Mouse (Mus musculus): ENCODE measurements around the gene Abtb1. TPM values are rescaled to one million over a fixed set of nuclear protein-coding genes. Genes with fewer than 3 reads are reported as not detected.

The Abtb1 gene
- polyA plus RNA-seq, 1 experiment, result 23.6 TPM

DNA sequence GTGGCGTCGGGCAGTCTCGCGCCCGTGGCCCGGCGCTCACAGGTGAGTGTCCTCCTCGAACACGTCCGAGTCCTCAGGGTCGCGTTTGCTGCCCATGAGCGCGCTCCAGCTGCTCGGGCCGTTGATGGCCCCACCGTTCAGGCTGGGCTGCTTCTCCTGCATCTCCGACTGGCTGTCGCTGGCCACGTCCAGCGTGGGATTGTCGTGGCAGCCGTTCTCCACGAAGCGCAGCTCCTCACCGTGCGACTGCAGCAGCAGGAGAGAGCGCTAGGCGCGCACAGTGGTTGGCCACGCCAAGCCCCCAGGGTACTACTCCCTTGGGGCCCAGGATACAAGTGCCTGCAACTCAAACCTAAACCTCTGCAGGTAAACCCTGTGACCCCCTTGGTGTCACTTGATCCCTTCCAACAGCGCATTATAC, 957 bp upstream of the Abtb1 start:
- no peak for TF ChIP-seq USF1 (IDR thresholded peaks at IDR 0.05; ENCODE audit: low read depth)
- TF ChIP-seq TCF3 (IDR thresholded peaks at IDR 0.05; ENCODE audit: insufficient read length, low read depth), result no peak
- TF ChIP-seq POLR2AphosphoS2 (IDR thresholded peaks at IDR 0.05; ENCODE audit: insufficient read length, low read depth), result no peak
- no peak for TF ChIP-seq SRF (IDR thresholded peaks at IDR 0.05; ENCODE audit: control insufficient read depth, insufficient read length, low read depth)
- TF ChIP-seq MAX (IDR thresholded peaks at IDR 0.05; ENCODE audit: low read depth), result no peak
- no peak for TF ChIP-seq E2F4 (IDR thresholded peaks at IDR 0.05; ENCODE audit: insufficient read depth)
- TF ChIP-seq MYOD1 (IDR thresholded peaks at IDR 0.05; ENCODE audit: control insufficient read depth in 1 of 3, insufficient read length in 2 of 3, low read depth in 2 of 3), result peak in 1 of 3 experiments; percentile 12
- no peak for TF ChIP-seq REST (IDR thresholded peaks at IDR 0.05; ENCODE audit: insufficient read depth, insufficient read length)
- peak in 1 of 3 experiments; percentile 29 for TF ChIP-seq MYOG (IDR thresholded peaks at IDR 0.05; ENCODE audit: control insufficient read depth in 1 of 3, insufficient read depth in 1 of 3, insufficient read length in 2 of 3, low read depth in 2 of 3)
- TF ChIP-seq POLR2A (IDR thresholded peaks at IDR 0.05; ENCODE audit: insufficient read length, low read depth), result no peak
- no peak for TF ChIP-seq TCF12 (IDR thresholded peaks at IDR 0.05; ENCODE audit: insufficient read depth, poor library complexity, severe bottlenecking)
- TF ChIP-seq CEBPB (IDR thresholded peaks at IDR 0.05; ENCODE audit: insufficient read depth, poor library complexity, severe bottlenecking), result no peak
- peak overlapping the region; percentile 17 for H3ac ChIP-seq (ENCODE audit: control insufficient read depth, insufficient read length)
- no peaks in the 10 kb centered on the region for H3K79me2 ChIP-seq (ENCODE audit: control insufficient read depth, insufficient read depth)
- peak overlapping the region; percentile 55 for H3K4me3 ChIP-seq
- H3K36me3 ChIP-seq (ENCODE audit: control insufficient read depth, insufficient read depth), result no peaks in the 10 kb centered on the region
- peak overlapping the region; percentile 88 for H3K4me2 ChIP-seq (ENCODE audit: low read depth)
- no peaks in the 10 kb centered on the region for H3K27me3 ChIP-seq (ENCODE audit: control insufficient read depth, insufficient read depth, insufficient read length)

DNA sequence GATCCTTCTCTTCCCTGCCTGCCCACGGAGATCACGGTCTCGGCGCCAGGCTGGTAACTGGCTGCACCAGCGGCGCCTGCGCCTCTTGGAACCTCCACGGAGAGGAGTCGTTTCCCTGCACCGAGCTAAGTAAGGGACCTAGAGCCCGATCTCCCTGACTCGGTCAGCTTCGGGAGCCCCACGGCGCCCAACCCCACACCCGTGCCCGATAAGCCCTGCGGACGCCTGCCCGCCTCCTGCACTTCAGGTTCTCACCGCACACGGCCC, 337 bp downstream of the Abtb1 start:
- peak overlapping the region; percentile 17 for H3ac ChIP-seq (ENCODE audit: control insufficient read depth, insufficient read length)
- H3K4me2 ChIP-seq (ENCODE audit: low read depth), result peak overlapping the region; percentile 76
- no peaks in the 10 kb centered on the region for H3K27me3 ChIP-seq (ENCODE audit: control insufficient read depth, insufficient read depth, insufficient read length)
- TF ChIP-seq REST (IDR thresholded peaks at IDR 0.05; ENCODE audit: insufficient read depth, insufficient read length) (no peak), TCF3 (IDR thresholded peaks at IDR 0.05; ENCODE audit: insufficient read length, low read depth) (no peak), MYOG (IDR thresholded peaks at IDR 0.05; ENCODE audit: control insufficient read depth in 1 of 3, insufficient read depth in 1 of 3, insufficient read length in 2 of 3, low read depth in 2 of 3) (no peak), POLR2A (IDR thresholded peaks at IDR 0.05; ENCODE audit: insufficient read length, low read depth) (no peak), CEBPB (IDR thresholded peaks at IDR 0.05; ENCODE audit: insufficient read depth, poor library complexity, severe bottlenecking) (no peak), USF1 (IDR thresholded peaks at IDR 0.05; ENCODE audit: low read depth) (no peak), E2F4 (IDR thresholded peaks at IDR 0.05; ENCODE audit: insufficient read depth) (no peak), TCF12 (IDR thresholded peaks at IDR 0.05; ENCODE audit: insufficient read depth, poor library complexity, severe bottlenecking) (no peak), MAX (IDR thresholded peaks at IDR 0.05; ENCODE audit: low read depth) (no peak), POLR2AphosphoS2 (IDR thresholded peaks at IDR 0.05; ENCODE audit: insufficient read length, low read depth) (no peak), SRF (IDR thresholded peaks at IDR 0.05; ENCODE audit: control insufficient read depth, insufficient read length, low read depth) (no peak), MYOD1 (IDR thresholded peaks at IDR 0.05; ENCODE audit: control insufficient read depth in 1 of 3, insufficient read length in 2 of 3, low read depth in 2 of 3) (no peak)
- H3K79me2 ChIP-seq (ENCODE audit: control insufficient read depth, insufficient read depth), result no peaks in the 10 kb centered on the region
- no peaks in the 10 kb centered on the region for H3K36me3 ChIP-seq (ENCODE audit: control insufficient read depth, insufficient read depth)
- H3K4me3 ChIP-seq, result peak overlapping the region; percentile 55

DNA sequence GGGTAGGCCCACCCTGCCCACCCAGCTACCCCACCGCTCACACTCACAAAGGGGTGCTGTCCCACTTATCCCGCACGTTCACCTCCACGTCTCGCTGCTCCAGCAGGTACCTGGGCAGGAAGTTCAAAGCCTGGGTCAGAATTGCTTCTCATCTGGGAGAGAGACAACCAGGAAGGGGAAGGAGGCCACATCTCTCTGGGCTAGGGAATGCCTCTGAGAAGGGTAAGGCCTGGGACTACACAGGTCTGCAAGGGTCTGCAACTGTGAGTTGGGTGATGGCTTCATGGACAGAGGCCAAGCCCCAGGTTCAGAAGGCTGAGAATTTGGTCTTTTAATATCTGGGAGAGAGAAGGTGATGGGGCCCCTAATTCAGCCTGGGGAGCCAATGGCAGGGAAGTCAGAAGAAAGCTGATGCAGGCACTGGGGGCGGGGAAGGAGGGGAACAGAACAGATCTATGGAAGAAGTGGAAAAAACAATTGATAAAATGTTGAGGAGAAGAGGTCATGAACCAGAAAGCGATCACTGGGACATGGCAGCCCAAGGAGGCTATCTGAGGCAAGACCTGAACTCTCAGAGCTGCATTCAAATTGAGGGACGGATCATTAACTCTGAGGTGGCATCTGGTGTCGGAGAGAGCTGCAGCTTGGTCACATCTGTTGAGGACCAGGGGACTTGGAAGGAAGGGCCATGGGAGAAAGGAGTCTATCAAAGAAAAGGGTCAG, 832 bp downstream of the Abtb1 start:
- H3ac ChIP-seq (ENCODE audit: control insufficient read depth, insufficient read length), result peak overlapping the region; percentile 17
- H3K79me2 ChIP-seq (ENCODE audit: control insufficient read depth, insufficient read depth), result no peaks in the 10 kb centered on the region
- H3K4me2 ChIP-seq (ENCODE audit: low read depth), result peak overlapping the region; percentile 76
- no peaks in the 10 kb centered on the region for H3K27me3 ChIP-seq (ENCODE audit: control insufficient read depth, insufficient read depth, insufficient read length)
- peak overlapping the region; percentile 55 for H3K4me3 ChIP-seq
- no peak for TF ChIP-seq TCF3 (IDR thresholded peaks at IDR 0.05; ENCODE audit: insufficient read length, low read depth)
- no peak for TF ChIP-seq E2F4 (IDR thresholded peaks at IDR 0.05; ENCODE audit: insufficient read depth)
- no peak for TF ChIP-seq MYOD1 (IDR thresholded peaks at IDR 0.05; ENCODE audit: control insufficient read depth in 1 of 3, insufficient read length in 2 of 3, low read depth in 2 of 3)
- no peak for TF ChIP-seq REST (IDR thresholded peaks at IDR 0.05; ENCODE audit: insufficient read depth, insufficient read length)
- TF ChIP-seq CEBPB (IDR thresholded peaks at IDR 0.05; ENCODE audit: insufficient read depth, poor library complexity, severe bottlenecking), result no peak
- no peak for TF ChIP-seq MYOG (IDR thresholded peaks at IDR 0.05; ENCODE audit: control insufficient read depth in 1 of 3, insufficient read depth in 1 of 3, insufficient read length in 2 of 3, low read depth in 2 of 3)
- TF ChIP-seq POLR2A (IDR thresholded peaks at IDR 0.05; ENCODE audit: insufficient read length, low read depth), result no peak
- no peak for TF ChIP-seq POLR2AphosphoS2 (IDR thresholded peaks at IDR 0.05; ENCODE audit: insufficient read length, low read depth)
- no peak for TF ChIP-seq MAX (IDR thresholded peaks at IDR 0.05; ENCODE audit: low read depth)
- no peak for TF ChIP-seq SRF (IDR thresholded peaks at IDR 0.05; ENCODE audit: control insufficient read depth, insufficient read length, low read depth)
- no peak for TF ChIP-seq USF1 (IDR thresholded peaks at IDR 0.05; ENCODE audit: low read depth)
- no peaks in the 10 kb centered on the region for H3K36me3 ChIP-seq (ENCODE audit: control insufficient read depth, insufficient read depth)

DNA sequence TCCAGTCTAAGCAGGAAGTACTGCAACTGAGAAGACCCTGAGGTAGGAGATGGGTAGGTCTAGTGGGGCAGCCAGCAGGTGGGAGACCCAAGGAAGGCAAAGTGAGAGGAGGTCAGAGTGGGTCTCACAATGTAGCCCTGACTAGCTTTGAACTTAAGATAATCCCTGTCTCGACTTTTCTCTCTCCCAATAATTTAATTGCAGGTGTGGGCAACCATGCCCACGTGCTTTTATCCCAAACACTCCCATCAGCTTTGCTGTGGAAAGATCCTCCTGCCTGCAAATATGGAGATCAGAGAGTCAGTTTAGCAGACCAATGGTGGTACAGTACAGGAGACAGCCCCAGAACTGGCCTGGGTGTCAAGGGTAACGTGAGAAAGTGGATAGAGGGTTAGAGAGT, 1.6 kb downstream of the Abtb1 start:
- Histone ChIP-seq H3K36me3 (ENCODE audit: control insufficient read depth, insufficient read depth) (no peaks in the 10 kb centered on the region), H3K4me2 (ENCODE audit: low read depth) (peak overlapping the region; percentile 76), H3K27me3 (ENCODE audit: control insufficient read depth, insufficient read depth, insufficient read length) (no peaks in the 10 kb centered on the region), H3K79me2 (ENCODE audit: control insufficient read depth, insufficient read depth) (no peaks in the 10 kb centered on the region), H3ac (ENCODE audit: control insufficient read depth, insufficient read length) (no peak overlapping the region), H3K4me3 (peak overlapping the region; percentile 55)
- no peak for TF ChIP-seq POLR2A (IDR thresholded peaks at IDR 0.05; ENCODE audit: insufficient read length, low read depth)
- no peak for TF ChIP-seq USF1 (IDR thresholded peaks at IDR 0.05; ENCODE audit: low read depth)
- TF ChIP-seq REST (IDR thresholded peaks at IDR 0.05; ENCODE audit: insufficient read depth, insufficient read length), result no peak
